Mouse (Mus musculus): Measurements from ENCODE around the gene Tas2r135. TPM values are rescaled to one million over a fixed set of nuclear protein-coding genes. Genes with fewer than 3 reads are reported as not detected.
A peak's percentile ranks its signal among the peaks of the same experiment; 100 is the strongest.

Tas2r135 gene
- polyA plus RNA-seq, 1 experiment from 2014 or later, result not detected

DNA sequence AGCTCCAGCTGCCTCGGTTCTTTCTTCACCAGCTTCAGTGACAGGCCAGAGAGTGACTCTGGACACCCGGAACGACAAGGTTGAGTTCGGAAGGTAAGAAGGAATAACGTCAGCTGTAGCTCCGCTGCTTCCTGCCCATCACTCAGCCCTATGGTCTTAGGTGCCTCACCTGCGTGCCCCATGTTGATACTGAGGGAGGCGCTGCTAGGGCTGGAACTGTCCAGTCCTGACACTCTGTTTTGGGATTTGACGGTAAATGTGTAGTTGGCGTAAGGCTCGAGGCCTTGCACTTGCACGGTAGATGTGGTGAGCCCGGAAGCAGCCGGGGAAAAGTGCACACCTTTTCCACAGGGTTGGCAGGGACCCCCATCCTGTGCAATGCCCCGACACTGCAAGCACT lies 40.6 kb upstream of the Tas2r135 start:
- Histone ChIP-seq H3K27ac (ENCODE audit: low read depth, low read length) (no peak overlapping the region), H3K4me1 (replicated peaks; ENCODE audit: control insufficient read depth, insufficient read depth, low read length) (no peaks in the 10 kb centered on the region), H3K36me3 (ENCODE audit: control insufficient read depth, insufficient read depth) (peaks cover 48% of the 10 kb centered on the region), H3K9me3 (ENCODE audit: control insufficient read depth) (no peaks in the 10 kb centered on the region), H3K4me3 (ENCODE audit: low read depth, low read length) (no peak overlapping the region), H3K27me3 (replicated peaks; ENCODE audit: control insufficient read depth, insufficient read depth, low read length) (no peaks in the 10 kb centered on the region), H3K9ac (ENCODE audit: low read depth, low read length) (no peak overlapping the region), H3K4me2 (replicated peaks; ENCODE audit: low read depth) (no peak overlapping the region)
- WGBS, result 93% methylated on average over 15 of the region's 15 CpGs
- TF ChIP-seq CTCF (IDR thresholded peaks at IDR 0.05; ENCODE audit: low read depth), result no peak
- ATAC-seq, result no peak

- no peak overlapping the region for H3K4me3 ChIP-seq (ENCODE audit: low read depth, low read length)
- no peak overlapping the region for H3K27ac ChIP-seq (ENCODE audit: low read depth, low read length)
- no peak for ATAC-seq
- H3K9me3 ChIP-seq (ENCODE audit: control insufficient read depth), result no peaks in the 10 kb centered on the region
- no peak overlapping the region for H3K9ac ChIP-seq (ENCODE audit: low read depth, low read length)
- H3K36me3 ChIP-seq (ENCODE audit: control insufficient read depth, insufficient read depth), result peaks cover 41% of the 10 kb centered on the region
- H3K27me3 ChIP-seq (replicated peaks; ENCODE audit: control insufficient read depth, insufficient read depth, low read length), result no peaks in the 10 kb centered on the region
- no peak overlapping the region for H3K4me2 ChIP-seq (replicated peaks; ENCODE audit: low read depth)
- H3K4me1 ChIP-seq (replicated peaks; ENCODE audit: control insufficient read depth, insufficient read depth, low read length), result no peaks in the 10 kb centered on the region
- 90% methylated on average over 6 of the region's 6 CpGs for WGBS
- TF ChIP-seq CTCF (IDR thresholded peaks at IDR 0.05; ENCODE audit: low read depth), result no peak
Observed at GRCm38 (mm10) chr6:42365215-42365614, 40.0 kb upstream of the Tas2r135 start.

DNA sequence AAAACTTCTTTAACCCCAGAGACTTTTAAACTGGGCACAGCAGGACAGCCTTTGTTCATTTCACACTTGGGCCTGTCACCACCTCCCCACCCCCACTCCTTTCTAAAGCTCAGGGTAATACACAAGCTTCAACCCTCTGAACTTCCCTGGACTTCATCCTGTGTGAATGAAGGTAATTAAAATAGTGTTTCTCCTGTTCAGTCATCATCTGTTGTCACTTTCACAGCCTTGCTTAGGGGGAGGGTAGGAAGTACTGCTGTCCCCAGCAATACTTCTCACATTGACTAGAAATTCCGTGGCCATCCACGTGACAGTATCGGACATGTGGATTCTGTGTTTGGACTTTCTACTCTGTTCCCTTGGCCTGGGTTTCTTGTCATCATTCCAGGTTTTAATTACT lies 35.4 kb upstream of the Tas2r135 start:
- 22% methylated on average over 3 of the region's 3 CpGs for WGBS
- Histone ChIP-seq H3K27ac (ENCODE audit: low read depth, low read length) (0 out of 2 replicates have a peak overlapping the region, but pooled peaks have one; percentile 23), H3K4me1 (replicated peaks; ENCODE audit: control insufficient read depth, insufficient read depth, low read length) (peaks cover 4% of the 10 kb centered on the region; the same call in 1 of the 2 replicates), H3K36me3 (ENCODE audit: control insufficient read depth, insufficient read depth) (peaks cover 1% of the 10 kb centered on the region; the same call in 1 of the 2 replicates), H3K9me3 (ENCODE audit: control insufficient read depth) (no peaks in the 10 kb centered on the region), H3K4me3 (ENCODE audit: low read depth, low read length) (no peak overlapping the region), H3K4me2 (replicated peaks; ENCODE audit: low read depth) (no peak overlapping the region), H3K27me3 (replicated peaks; ENCODE audit: control insufficient read depth, insufficient read depth, low read length) (no peaks in the 10 kb centered on the region), H3K9ac (ENCODE audit: low read depth, low read length) (no peak overlapping the region)
- ATAC-seq, result peak; percentile 80
- no peak for TF ChIP-seq CTCF (IDR thresholded peaks at IDR 0.05; ENCODE audit: low read depth)

- Histone ChIP-seq H3K27ac (ENCODE audit: low read depth, low read length) (peak overlapping the region; percentile 68), H3K4me1 (replicated peaks; ENCODE audit: control insufficient read depth, insufficient read depth, low read length) (peaks cover 4% of the 10 kb centered on the region; the same call in 1 of the 2 replicates), H3K9ac (ENCODE audit: low read depth, low read length) (no peak overlapping the region), H3K27me3 (replicated peaks; ENCODE audit: control insufficient read depth, insufficient read depth, low read length) (no peaks in the 10 kb centered on the region), H3K4me2 (replicated peaks; ENCODE audit: low read depth) (no peak overlapping the region), H3K9me3 (ENCODE audit: control insufficient read depth) (no peaks in the 10 kb centered on the region), H3K4me3 (ENCODE audit: low read depth, low read length) (no peak overlapping the region), H3K36me3 (ENCODE audit: control insufficient read depth, insufficient read depth) (no peaks in the 10 kb centered on the region; the same call in 1 of the 2 replicates)
- no peak for TF ChIP-seq CTCF (IDR thresholded peaks at IDR 0.05; ENCODE audit: low read depth)
- ATAC-seq, result no peak
- WGBS, result 61% methylated on average over 4 of the region's 4 CpGs
Observed at GRCm38 (mm10) chr6:42370630-42371363, 34.4 kb upstream of the Tas2r135 start.

- no peaks in the 10 kb centered on the region for H3K27me3 ChIP-seq (replicated peaks; ENCODE audit: control insufficient read depth, insufficient read depth, low read length)
- TF ChIP-seq CTCF (IDR thresholded peaks at IDR 0.05; ENCODE audit: low read depth), result no peak
- H3K9ac ChIP-seq (ENCODE audit: low read depth, low read length), result peak overlapping the region; percentile 61; the same call in 1 of the 2 replicates
- H3K4me1 ChIP-seq (replicated peaks; ENCODE audit: control insufficient read depth, insufficient read depth, low read length), result peaks cover 4% of the 10 kb centered on the region; the same call in 1 of the 2 replicates
- peak overlapping the region; percentile 59 for H3K4me3 ChIP-seq (ENCODE audit: low read depth, low read length)
- 44% methylated on average over 3 of the region's 3 CpGs for WGBS
- no peaks in the 10 kb centered on the region; the same call in 1 of the 2 replicates for H3K36me3 ChIP-seq (ENCODE audit: control insufficient read depth, insufficient read depth)
- no peaks in the 10 kb centered on the region for H3K9me3 ChIP-seq (ENCODE audit: control insufficient read depth)
- no peak for ATAC-seq
- H3K4me2 ChIP-seq (replicated peaks; ENCODE audit: low read depth), result peak overlapping the region; percentile 89
- no peak overlapping the region for H3K27ac ChIP-seq (ENCODE audit: low read depth, low read length)
Observed at GRCm38 (mm10) chr6:42372001-42372400, 33.2 kb upstream of the Tas2r135 start.

DNA sequence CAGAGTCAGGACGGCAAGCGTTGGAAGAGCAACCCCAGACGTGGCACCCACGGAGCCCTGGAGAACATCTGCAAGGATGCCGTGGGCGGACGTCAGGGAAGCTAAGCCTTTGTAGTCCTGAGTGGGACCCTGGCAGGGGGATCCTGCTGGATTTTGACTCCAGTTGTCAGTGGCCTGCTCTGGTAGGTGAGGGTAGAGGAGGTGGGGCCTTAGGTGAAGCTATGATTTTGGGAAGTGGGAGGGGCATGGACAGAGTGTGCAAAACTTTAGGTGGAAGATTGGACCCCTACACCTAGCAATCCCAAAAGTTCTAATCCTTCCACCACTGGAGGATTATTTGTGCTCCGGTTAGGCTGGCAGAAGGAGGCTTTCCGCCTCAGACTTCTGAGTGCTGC lies 32.8 kb upstream of the Tas2r135 start:
- H3K4me3 ChIP-seq (ENCODE audit: low read depth, low read length), result peak overlapping the region; percentile 59
- H3K36me3 ChIP-seq (ENCODE audit: control insufficient read depth, insufficient read depth), result no peaks in the 10 kb centered on the region; the same call in 1 of the 2 replicates
- peak overlapping the region; percentile 82; the same call in 1 of the 2 replicates for H3K27ac ChIP-seq (ENCODE audit: low read depth, low read length)
- H3K9ac ChIP-seq (ENCODE audit: low read depth, low read length), result peak overlapping the region; percentile 61
- ATAC-seq, result no peak
- H3K27me3 ChIP-seq (replicated peaks; ENCODE audit: control insufficient read depth, insufficient read depth, low read length), result no peaks in the 10 kb centered on the region
- H3K4me2 ChIP-seq (replicated peaks; ENCODE audit: low read depth), result peak overlapping the region; percentile 89
- TF ChIP-seq CTCF (IDR thresholded peaks at IDR 0.05; ENCODE audit: low read depth), result no peak
- H3K4me1 ChIP-seq (replicated peaks; ENCODE audit: control insufficient read depth, insufficient read depth, low read length), result peaks cover 4% of the 10 kb centered on the region; the same call in 1 of the 2 replicates
- 24% methylated on average over 9 of the region's 9 CpGs for WGBS
- no peaks in the 10 kb centered on the region for H3K9me3 ChIP-seq (ENCODE audit: control insufficient read depth)
